Mouse (Mus musculus) stomach, embryonic 16.5 days (tissue): ENCODE measurements at regions not wholly inside any gene's neighbourhood (a gene's known extent, or its start where the extent isn't known, plus 50 kb on each side); places are given as distances from the start of the nearest gene placed in this dataset.

Source experiments
- ATAC-seq: fragments of 200-750 bp; cut with Nextera tagmentation; 2 replicates; pipeline ENCODE4 v1.8.0; 2017; ENCODE audit warnings: moderate number of reproducible peaks, moderate TSS enrichment; ENCODE audit not compliant: insufficient read depth, low FRiP score
- H3K27ac ChIP-seq: fragments of 300-500 bp; sonication (generic); 2 replicates; pipeline ENCODE4 v1.5.1; 2014; ENCODE audit warnings: low read length
- H3K27me3 ChIP-seq: fragments of 300-500 bp; sonication (generic); 2 replicates; pipeline ENCODE4 v1.6.1; 2014; ENCODE audit warnings: low read length, control low read depth, mixed read lengths; ENCODE audit not compliant: control insufficient read depth, insufficient read depth
- H3K36me3 ChIP-seq: fragments of 300-500 bp; sonication (generic); 2 replicates; pipeline ENCODE4 v1.6.1; 2014; ENCODE audit warnings: low read length; ENCODE audit not compliant: control insufficient read depth, insufficient read depth
- H3K4me1 ChIP-seq: fragments of 300-500 bp; sonication (generic); 2 replicates; pipeline ENCODE4 v1.6.1; 2014; ENCODE audit warnings: low read length, control low read depth, mixed read lengths; ENCODE audit not compliant: control insufficient read depth, insufficient read depth
- H3K4me2 ChIP-seq: fragments of 300-500 bp; sonication (generic); 2 replicates; pipeline ENCODE4 v1.6.1; 2014; ENCODE audit warnings: low read depth, low read length, mixed read lengths
- H3K4me3 ChIP-seq: fragments of 300-500 bp; sonication (generic); replicated peaks from 2 replicates; pipeline ENCODE4 v1.5.1; 2014; ENCODE audit warnings: mild to moderate bottlenecking, low read length
- H3K9ac ChIP-seq: fragments of 300-500 bp; sonication (generic); 2 replicates; pipeline ENCODE4 v1.6.1; 2014; ENCODE audit warnings: low read length
- H3K9me3 ChIP-seq: fragments of 300-500 bp; sonication (generic); replicated peaks from 2 replicates; pipeline ENCODE4 v1.6.1; 2016; ENCODE audit warnings: low read length, control low read depth; ENCODE audit not compliant: control insufficient read depth
- WGBS: fragments of 180-500 bp; shearing (Covaris S2); extraction: QIAGEN DNeasy Blood & Tissue Kit; methylation state at CpG from one replicate; pipeline ENCODE4 v1.1.7; 2014; 5-methylcytosine and 5-hydroxymethylcytosine counted together

DNA sequence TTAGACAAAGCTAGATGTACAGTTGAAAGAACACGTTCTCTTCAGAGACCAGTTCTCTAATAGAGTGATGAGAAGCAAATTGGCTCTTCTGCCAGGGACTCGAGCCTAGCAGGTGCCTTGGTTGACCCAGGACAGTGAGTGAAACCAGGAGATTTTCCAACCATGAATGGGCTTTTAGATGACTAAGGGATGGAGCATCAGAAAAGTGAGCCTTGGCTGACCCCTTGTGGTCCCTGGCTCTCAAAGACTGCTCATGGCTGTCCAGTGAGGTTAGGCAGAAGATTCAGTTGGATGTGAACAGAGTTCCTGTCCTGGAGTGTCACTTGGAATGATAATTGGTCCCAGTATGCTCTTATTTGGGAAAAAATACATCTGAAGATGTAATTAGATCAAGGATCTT, 64.3 kb upstream of the Vash1 start:
- no peaks in the 10 kb centered on the region for H3K36me3 ChIP-seq
- no peaks in the 10 kb centered on the region for H3K9me3 ChIP-seq
- no peak for ATAC-seq
- H3K27ac ChIP-seq: no peak overlapping the region
- WGBS: 27% methylated on average over 2 of the region's 2 CpGs
- no peak overlapping the region for H3K4me3 ChIP-seq
- H3K4me2 ChIP-seq: no peak overlapping the region
- no peak overlapping the region for H3K9ac ChIP-seq
- no peaks in the 10 kb centered on the region for H3K27me3 ChIP-seq
- H3K4me1 ChIP-seq: no peaks in the 10 kb centered on the region

GRCm38 (mm10) chr12:86616327-86616726, 62.2 kb upstream of the Vash1 start:
- H3K4me1 ChIP-seq: no peaks in the 10 kb centered on the region
- no peaks in the 10 kb centered on the region for H3K9me3 ChIP-seq
- no peak overlapping the region for H3K9ac ChIP-seq
- 82% methylated on average over 3 of the region's 3 CpGs for WGBS
- H3K27me3 ChIP-seq: no peaks in the 10 kb centered on the region
- H3K4me3 ChIP-seq: no peak overlapping the region
- no peaks in the 10 kb centered on the region for H3K36me3 ChIP-seq
- no peak overlapping the region for H3K4me2 ChIP-seq
- H3K27ac ChIP-seq: no peak overlapping the region
- no peak for ATAC-seq

DNA sequence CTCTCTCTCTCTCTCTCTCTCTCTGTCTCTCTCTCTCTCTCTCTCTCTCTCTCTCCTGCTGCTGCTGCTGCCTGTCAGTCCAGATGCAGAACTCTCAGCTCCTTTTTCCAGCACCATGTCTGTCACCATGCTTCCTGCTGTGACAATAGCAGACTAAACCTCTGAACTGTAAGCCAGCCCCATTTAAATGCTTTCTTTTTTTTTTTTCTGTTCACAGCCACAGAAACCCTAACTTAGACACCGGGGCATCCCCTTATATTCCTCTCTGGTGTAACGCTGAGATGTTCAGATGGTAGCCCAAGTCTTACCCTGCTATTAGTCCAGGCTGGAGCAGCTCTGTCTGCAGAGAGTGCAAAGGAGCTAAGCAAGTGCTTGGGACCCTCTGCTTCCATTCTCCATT, 54.3 kb upstream of the Vash1 start:
- Histone ChIP-seq H3K27me3 (no peaks in the 10 kb centered on the region), H3K4me3 (no peak overlapping the region), H3K4me1 (no peaks in the 10 kb centered on the region), H3K27ac (no peak overlapping the region), H3K9me3 (no peaks in the 10 kb centered on the region), H3K36me3 (no peaks in the 10 kb centered on the region), H3K9ac (no peak overlapping the region), H3K4me2 (no peak overlapping the region)
- no peak for ATAC-seq
- 69% methylated on average over 2 of the region's 2 CpGs for WGBS

- 58% methylated on average over 3 of the region's 3 CpGs for WGBS
- Histone ChIP-seq H3K4me2 (no peak overlapping the region), H3K4me3 (no peak overlapping the region), H3K9ac (no peak overlapping the region), H3K4me1 (no peaks in the 10 kb centered on the region), H3K27ac (no peak overlapping the region), H3K36me3 (no peaks in the 10 kb centered on the region), H3K9me3 (no peaks in the 10 kb centered on the region), H3K27me3 (no peaks in the 10 kb centered on the region)
- ATAC-seq: no peak
Measured at GRCm38 (mm10) chr12:86626684-86627083, 51.8 kb upstream of the Vash1 start.

DNA sequence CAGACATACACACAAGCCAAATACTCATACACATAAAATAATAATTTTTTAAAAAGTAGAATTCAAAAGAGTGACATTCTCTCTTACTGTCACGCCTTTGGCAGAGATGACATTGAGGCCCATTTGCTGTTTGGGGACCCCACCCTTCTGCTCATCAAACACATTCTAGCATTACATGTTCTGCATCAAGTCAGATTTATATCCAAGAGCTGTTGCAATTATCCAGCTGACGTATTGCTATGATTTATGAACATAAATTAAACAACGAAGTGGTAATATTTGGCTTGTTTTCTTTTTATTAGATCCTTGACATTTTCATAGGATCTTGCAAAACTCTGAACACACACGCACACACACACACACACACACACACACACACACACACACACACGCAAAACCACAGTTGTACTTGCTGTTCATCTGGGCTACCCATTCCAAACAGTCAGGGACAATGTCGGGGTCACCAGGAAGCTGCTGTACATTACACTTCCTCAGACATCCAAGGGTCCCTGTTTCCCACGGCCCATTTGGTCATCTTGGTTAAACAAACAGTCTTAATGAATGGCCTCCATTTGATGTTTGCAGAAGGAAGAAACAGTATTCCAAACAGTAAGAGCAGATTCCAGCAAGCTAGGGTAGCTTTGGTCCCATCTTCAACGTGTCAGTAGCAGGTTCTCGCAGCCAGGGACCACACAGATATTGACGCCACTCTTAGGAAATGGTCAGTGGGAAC, 50.3 kb upstream of the Vash1 start:
- Histone ChIP-seq H3K9me3 (no peaks in the 10 kb centered on the region), H3K27me3 (no peaks in the 10 kb centered on the region), H3K9ac (no peak overlapping the region), H3K4me1 (no peaks in the 10 kb centered on the region), H3K36me3 (no peaks in the 10 kb centered on the region), H3K4me3 (no peak overlapping the region), H3K4me2 (no peak overlapping the region), H3K27ac (no peak overlapping the region)
- 0 out of 2 replicates have a peak, but pooled peaks have one; percentile 37 for ATAC-seq
- WGBS: 51% methylated on average over 10 of the region's 10 CpGs
